Mouse (Mus musculus) cerebellum, postnatal 14 days (tissue): ENCODE measurements around the gene 1700019D03Rik.
A peak's percentile ranks its signal among the peaks of the same experiment; 100 is the strongest.

Source experiments
- DNase-seq, 2 experiments: peaks; one replicate each; pipeline ENCODE4 v3.0.0; 2021; ENCODE audit warnings: mixed read lengths in 2 of 2

Gene 1700019D03Rik

GRCm38 (mm10) chr1:53020079-53020478 lies at the start of gene 1700019D03Rik:
TSS of gene 1700019D03Rik (minus strand) at chr1:53020179.
- no peak for DNase-seq

GRCm38 (mm10) chr1:53063921-53064320 lies 43.9 kb upstream of the 1700019D03Rik start:
- no peak for DNase-seq

GRCm38 (mm10) chr1:53061871-53062608 lies 42.1 kb upstream of the 1700019D03Rik start:
- no peak for DNase-seq

GRCm38 (mm10) chr1:53061340-53061739 lies 41.4 kb upstream of the 1700019D03Rik start, which contains the start of gene Mstn:
TSS of gene Mstn (plus strand) at chr1:53061640.
- no peak for DNase-seq

- DNase-seq, result no peak
These were observed 40.5 kb upstream of the 1700019D03Rik start for GRCm38 (mm10) chr1:53060499-53060898.

- no peak for DNase-seq
These were observed 39.1 kb upstream of the 1700019D03Rik start for GRCm38 (mm10) chr1:53059106-53059505.

GRCm38 (mm10) chr1:53053087-53054022 lies 33.4 kb upstream of the 1700019D03Rik start:
- DNase-seq, result peak; percentile 84 to 88

- no peak for DNase-seq
These were observed 29.9 kb upstream of the 1700019D03Rik start for GRCm38 (mm10) chr1:53049763-53050427.

GRCm38 (mm10) chr1:53037443-53037871 lies 17.5 kb upstream of the 1700019D03Rik start:
- peak; percentile 60 to 76 for DNase-seq

- peak; percentile 66 to 70 for DNase-seq
These were observed 12.6 kb upstream of the 1700019D03Rik start for GRCm38 (mm10) chr1:53032550-53032949.

- DNase-seq, result peak; percentile 34 to 46
These were observed 1.1 kb downstream of the 1700019D03Rik start for GRCm38 (mm10) chr1:53018746-53019505.

GRCm38 (mm10) chr1:53015606-53016005 lies 4.4 kb downstream of the 1700019D03Rik start:
- no peak for DNase-seq

- no peak for DNase-seq
These were observed 5.3 kb downstream of the 1700019D03Rik start for GRCm38 (mm10) chr1:53014716-53015115.

GRCm38 (mm10) chr1:52986692-52987091 lies 33.3 kb downstream of the 1700019D03Rik start:
- peak; percentile 24 to 43 for DNase-seq

GRCm38 (mm10) chr1:52973198-52973597 lies 46.8 kb downstream of the 1700019D03Rik start:
- DNase-seq, result no peak

- DNase-seq, result peak; percentile 53 to 58
These were observed 48.0 kb downstream of the 1700019D03Rik start for GRCm38 (mm10) chr1:52971881-52972503.

- DNase-seq, result no peak
These were observed 55.4 kb downstream of the 1700019D03Rik start for GRCm38 (mm10) chr1:52964581-52964980.

GRCm38 (mm10) chr1:52963097-52963496 lies 56.9 kb downstream of the 1700019D03Rik start:
- no peak for DNase-seq

- DNase-seq, result no peak
These were observed 59.8 kb downstream of the 1700019D03Rik start for GRCm38 (mm10) chr1:52960191-52960590.

GRCm38 (mm10) chr1:52956746-52957145 lies 63.2 kb downstream of the 1700019D03Rik start:
- DNase-seq, result no peak

GRCm38 (mm10) chr1:52955102-52955501 lies 64.9 kb downstream of the 1700019D03Rik start:
- peak; percentile 48 to 72 for DNase-seq

- no peak for DNase-seq
These were observed 65.5 kb downstream of the 1700019D03Rik start for GRCm38 (mm10) chr1:52954456-52954855.
